ENCODE assay signal across 22 mouse cellular contexts in genomic region chr4:153327809-153328208, GRCm38 (mm10).
DNase-seq lines count a peak whose midpoint lies in the region; TF ChIP-seq lines count a peak whose summit lies in the region.
"Had no signal": no experiment of that assay in that cellular context is flagged by ENCODE, and none has a peak within 500 bp of the region (broad histone marks: within the 10 kb centered on the region; RNA-seq: fewer than 3 reads in every experiment).

No protein-coding gene starts in this region.

- intact Hi-C loops in left cerebral cortex, postnatal 36 days (cut with DNase I) = no loop called here

- no peak overlapping the region for H3K4me3 ChIP-seq in layer of hippocampus, adult 2 months
- H3K4me3 ChIP-seq: embryonic facial prominence, embryonic 13.5 days; heart, embryonic 12.5 days; hindbrain, embryonic 12.5 days; limb, embryonic 13.5 days; liver, embryonic 15.5 days; midbrain, embryonic 13.5 days; stomach, embryonic 15.5 days had no signal

- no peak overlapping the region for H3K27ac ChIP-seq in layer of hippocampus, adult 2 months
- H3K27ac ChIP-seq: embryonic facial prominence, embryonic 13.5 days; hindbrain, embryonic 12.5 days; limb, embryonic 13.5 days; liver, embryonic 15.5 days; macrophage; midbrain, embryonic 13.5 days; stomach, embryonic 15.5 days had no signal

- DNase-seq in layer of hippocampus, adult 2 months (ENCODE audit: low spot score in 2 of 2) = peak; percentile 27 to 29
- no peak for DNase-seq in layer of hippocampus, postnatal 25 days (ENCODE audit: extremely low spot score in 1 of 2, low spot score in 1 of 2)
- DNase-seq in frontal cortex, adult 2 months (ENCODE audit: extremely low spot score in 1 of 2, low spot score in 1 of 2) = peak; percentile 20 to 61
- DNase-seq in left cerebral cortex, postnatal 36 days (ENCODE audit: low spot score in 2 of 2) = peak; percentile 49 to 50
- DNase-seq in right cerebral cortex, postnatal 4 days = peak; percentile 44
- no peak for DNase-seq in spleen, adult 18-20 months
- no peak for DNase-seq in cerebellum, postnatal 4 days (ENCODE audit: low spot score in 2 of 2)
- DNase-seq: B cell, adult 2 months; cerebellum, adult 9-11 months; gastrocnemius, postnatal 10 days; heart, adult 11 months; heart, postnatal 14 days; kidney, adult 9 months; kidney, postnatal 25 days had no signal

- TF ChIP-seq CTCF in layer of hippocampus, adult 2 months (conservative IDR thresholded peaks at IDR 0.05) = no peak

Comparison
In these comparisons a context has a peak if more than half of its experiments do, and no peak if none do; other contexts are left out.
1. DNase-seq: peak in layer of hippocampus, adult 2 months (2 of 2), frontal cortex, adult 2 months (2 of 2), left cerebral cortex, postnatal 36 days (2 of 2) and right cerebral cortex, postnatal 4 days (single experiment); none in layer of hippocampus, postnatal 25 days (0 of 2), spleen, adult 18-20 months (0 of 2) and cerebellum, postnatal 4 days (0 of 2).